Mouse (Mus musculus) spleen, adult 2 months (tissue): ENCODE measurements around the gene Gm5460. TPM values are rescaled to one million over a fixed set of nuclear protein-coding genes. Genes with fewer than 3 reads are reported as not detected.

Experiments used
- DNase-seq, 2 experiments: peaks; one replicate each; pipeline versions ENCODE4 v3.0.0 to v3.0.0-alpha.2; 2012 to 2021; ENCODE audit warnings: low spot score in 2 of 2, low read depth in 1 of 2
- H3K27ac ChIP-seq: fragments of 200-500 bp; 2 replicates; pipeline ENCODE4 v1.5.1; 2012; ENCODE audit warnings: low read length, inconsistent platforms; ENCODE audit not compliant: insufficient read depth
- H3K27me3 ChIP-seq: fragments of 200-500 bp; 2 replicates; pipeline ENCODE4 v1.6.1; 2012; ENCODE audit warnings: mild to moderate bottlenecking, moderate library complexity, low read length, inconsistent platforms; ENCODE audit not compliant: control insufficient read depth, insufficient read depth
- H3K36me3 ChIP-seq: fragments of 200-500 bp; 2 replicates; pipeline ENCODE4 v1.6.1; 2012; ENCODE audit warnings: mild to moderate bottlenecking, low read length, inconsistent platforms; ENCODE audit not compliant: control insufficient read depth, insufficient read depth
- H3K4me1 ChIP-seq: fragments of 200-500 bp; 2 replicates; pipeline ENCODE4 v1.6.1; 2011; ENCODE audit warnings: inconsistent platforms; ENCODE audit not compliant: control insufficient read depth, insufficient read depth, insufficient read length
- H3K4me3 ChIP-seq: fragments of 200-500 bp; 2 replicates; pipeline ENCODE4 v1.5.1; 2011; ENCODE audit warnings: mild to moderate bottlenecking, inconsistent platforms; ENCODE audit not compliant: insufficient read depth, insufficient read length; ENCODE audit errors: extremely low read depth
- CTCF ChIP-seq: fragments of 200-500 bp; IDR thresholded peaks from 2 replicates; pipeline ENCODE4 v1.5.1; 2011; ENCODE audit warnings: mild to moderate bottlenecking, inconsistent platforms; ENCODE audit not compliant: insufficient read depth, insufficient read length, insufficient replicate concordance; ENCODE audit errors: extremely low read depth
- POLR2A ChIP-seq: fragments of 200-500 bp; IDR thresholded peaks from 2 replicates; pipeline ENCODE4 v1.6.1; 2011; ENCODE audit warnings: low read depth, low read length, inconsistent platforms
- WGBS: fragments of 180-500 bp; shearing (Covaris S2); methylation state at CpG from one replicate; pipeline ENCODE4 v1.1.7; 2018; 5-methylcytosine and 5-hydroxymethylcytosine counted together
- polyA plus RNA-seq: library from polyadenylated mRNA; depleted of rRNA; stranded (reverse); fragments of >200 nt; gene quantifications from 2 replicates; pipeline ENCODE4 v1.2.3, GENCODE M21; 2012; rRNA removed

Gm5460 gene
- polyA plus RNA-seq, 1 experiment, result not detected

- WGBS, result 72% methylated on average over 2 of the region's 2 CpGs
- H3K27ac ChIP-seq, result no peak overlapping the region
- no peak for DNase-seq
- no peak overlapping the region for H3K4me3 ChIP-seq
- no peaks in the 10 kb centered on the region for H3K27me3 ChIP-seq
- no peak for TF ChIP-seq CTCF
- TF ChIP-seq POLR2A, result no peak
- H3K36me3 ChIP-seq, result no peaks in the 10 kb centered on the region
- H3K4me1 ChIP-seq, result no peaks in the 10 kb centered on the region
Measured at GRCm38 (mm10) chr14:34087856-34088398, 71.4 kb downstream of the Gm5460 start.

- no peak for DNase-seq
- H3K27me3 ChIP-seq, result no peaks in the 10 kb centered on the region
- no peak overlapping the region for H3K27ac ChIP-seq
- 88% methylated on average over 8 of the region's 8 CpGs for WGBS
- TF ChIP-seq POLR2A, result no peak
- no peak for TF ChIP-seq CTCF
- no peaks in the 10 kb centered on the region for H3K36me3 ChIP-seq
- no peak overlapping the region for H3K4me3 ChIP-seq
- no peaks in the 10 kb centered on the region for H3K4me1 ChIP-seq
Measured at GRCm38 (mm10) chr14:34089796-34090195, 73.2 kb downstream of the Gm5460 start.

DNA sequence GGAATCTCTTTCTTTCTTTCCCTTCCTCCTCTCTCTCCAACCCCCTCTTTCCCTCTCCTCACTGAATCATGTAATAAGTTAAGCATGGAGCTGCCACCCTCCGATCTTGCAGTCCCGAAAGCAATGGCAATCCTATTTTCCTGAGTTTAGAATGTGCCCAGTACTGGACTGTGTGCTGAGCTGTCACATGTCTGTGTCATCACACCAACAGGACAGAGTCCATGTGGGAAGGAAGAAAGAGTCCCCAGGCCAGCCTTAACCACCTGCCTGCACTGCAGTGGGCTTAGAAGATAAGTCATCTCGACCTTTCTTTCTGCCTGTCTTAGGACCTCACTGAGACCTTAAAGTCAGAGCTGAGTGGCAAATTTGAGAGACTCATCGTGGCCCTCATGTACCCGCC is 74.9 kb downstream of the Gm5460 start:
- Histone ChIP-seq H3K4me1 (no peaks in the 10 kb centered on the region), H3K27me3 (no peaks in the 10 kb centered on the region), H3K36me3 (no peaks in the 10 kb centered on the region), H3K27ac (no peak overlapping the region), H3K4me3 (no peak overlapping the region)
- no peak for TF ChIP-seq CTCF
- TF ChIP-seq POLR2A, result no peak
- no peak for DNase-seq
- WGBS, result 82% methylated on average over 5 of the region's 5 CpGs

- no peak overlapping the region for H3K27ac ChIP-seq
- DNase-seq, result no peak
- no peaks in the 10 kb centered on the region for H3K4me1 ChIP-seq
- H3K4me3 ChIP-seq, result no peak overlapping the region
- H3K27me3 ChIP-seq, result no peaks in the 10 kb centered on the region
- TF ChIP-seq CTCF (no peak), POLR2A (no peak)
- H3K36me3 ChIP-seq, result no peaks in the 10 kb centered on the region
- 89% methylated on average over 1 of the region's 1 CpGs for WGBS
Measured at GRCm38 (mm10) chr14:34092856-34093255, 76.3 kb downstream of the Gm5460 start.

- no peaks in the 10 kb centered on the region for H3K36me3 ChIP-seq
- WGBS, result 81% methylated on average over 5 of the region's 5 CpGs
- H3K4me1 ChIP-seq, result no peaks in the 10 kb centered on the region
- H3K27me3 ChIP-seq, result no peaks in the 10 kb centered on the region
- TF ChIP-seq CTCF (no peak), POLR2A (no peak)
- no peak overlapping the region for H3K27ac ChIP-seq
- no peak for DNase-seq
- no peak overlapping the region for H3K4me3 ChIP-seq
Measured at GRCm38 (mm10) chr14:34096161-34096560, 79.6 kb downstream of the Gm5460 start.

Other genes starting within 250 kb of the Gm5460 start
- 12.3 and 15.5 TPM in 2 replicates for gene Gdf10, start 93.2 kb upstream of the Gm5460 start, polyA plus RNA-seq
- gene Gdf2, start 75.7 kb upstream of the Gm5460 start, polyA plus RNA-seq, result 0.02 and 0.05 TPM in 2 replicates
- gene Rbp3, start 62.8 kb upstream of the Gm5460 start, polyA plus RNA-seq, result not detected in 2 replicates
- not detected in 2 replicates for gene Zfp488, start 38.0 kb upstream of the Gm5460 start, polyA plus RNA-seq
- gene Gm30083, start 1.6 kb upstream of the Gm5460 start, polyA plus RNA-seq, result not detected in 2 replicates
- gene Antxrl, start 35.9 kb downstream of the Gm5460 start, polyA plus RNA-seq, result not detected in 2 replicates
- 0.26 and 0.34 TPM in 2 replicates for gene Anxa8, start 69.2 kb downstream of the Gm5460 start, polyA plus RNA-seq
- gene A630023A22Rik, start 86.0 kb downstream of the Gm5460 start, polyA plus RNA-seq, result not detected in 2 replicates
- gene Npy4r, start 135.7 kb downstream of the Gm5460 start, polyA plus RNA-seq, result 0.07 and 0.08 TPM in 2 replicates
- 0.04 and 0.09 TPM in 2 replicates for gene Gprin2, start 184.9 kb downstream of the Gm5460 start, polyA plus RNA-seq
- 3.9 and 4.3 TPM in 2 replicates for gene Syt15, start 202.8 kb downstream of the Gm5460 start, polyA plus RNA-seq